Mouse (Mus musculus) intestine, embryonic 15.5 days (tissue): Measurements from ENCODE around the gene Crat. TPM values are rescaled to one million over a fixed set of nuclear protein-coding genes. Genes with fewer than 3 reads are reported as not detected.

Experiments
- ATAC-seq: fragments of 200-750 bp; cut with Nextera tagmentation; 2 replicates; pipeline ENCODE4 v1.8.0; 2017; ENCODE audit warnings: moderate TSS enrichment, moderate library complexity
- H3K27ac ChIP-seq: fragments of 300-500 bp; sonication (generic); 2 replicates; pipeline ENCODE4 v1.5.1; 2015; ENCODE audit warnings: mild to moderate bottlenecking, inconsistent platforms
- H3K27me3 ChIP-seq: fragments of 300-500 bp; sonication (generic); replicated peaks from 2 replicates; pipeline ENCODE4 v1.6.1; 2015; ENCODE audit warnings: inconsistent platforms
- H3K36me3 ChIP-seq: fragments of 300-500 bp; sonication (generic); 2 replicates; pipeline ENCODE4 v1.6.1; 2015; ENCODE audit warnings: inconsistent platforms
- H3K4me1 ChIP-seq: fragments of 300-500 bp; sonication (generic); replicated peaks from 2 replicates; pipeline ENCODE4 v1.6.1; 2015; ENCODE audit warnings: inconsistent platforms
- H3K4me2 ChIP-seq: fragments of 300-500 bp; sonication (generic); replicated peaks from 2 replicates; pipeline ENCODE4 v1.6.1; 2015; ENCODE audit warnings: mild to moderate bottlenecking, inconsistent platforms
- H3K4me3 ChIP-seq: fragments of 300-500 bp; sonication (generic); replicated peaks from 2 replicates; pipeline ENCODE4 v1.5.1; 2015; ENCODE audit warnings: inconsistent platforms
- H3K9ac ChIP-seq: fragments of 300-500 bp; sonication (generic); 2 replicates; pipeline ENCODE4 v1.6.1; 2015; ENCODE audit warnings: inconsistent platforms
- H3K9me3 ChIP-seq: fragments of 300-500 bp; sonication (generic); 2 replicates; pipeline ENCODE4 v1.6.1; 2016; ENCODE audit warnings: inconsistent platforms
- WGBS: fragments of 180-500 bp; shearing (Covaris S2); methylation state at CpG from one replicate; pipeline ENCODE4 v1.1.7; 2015; 5-methylcytosine and 5-hydroxymethylcytosine counted together
- polyA plus RNA-seq: library from polyadenylated mRNA; unstranded; fragments of >200 nt; fragmentation: Nextera tagmentation; extraction: Ambion mirVana; gene quantifications from 2 replicates; pipeline ENCODE4 v1.2.1, GENCODE M21; 2015

Crat gene
- polyA plus RNA-seq, 1 experiment from 2014 or later = 19.6 TPM

DNA sequence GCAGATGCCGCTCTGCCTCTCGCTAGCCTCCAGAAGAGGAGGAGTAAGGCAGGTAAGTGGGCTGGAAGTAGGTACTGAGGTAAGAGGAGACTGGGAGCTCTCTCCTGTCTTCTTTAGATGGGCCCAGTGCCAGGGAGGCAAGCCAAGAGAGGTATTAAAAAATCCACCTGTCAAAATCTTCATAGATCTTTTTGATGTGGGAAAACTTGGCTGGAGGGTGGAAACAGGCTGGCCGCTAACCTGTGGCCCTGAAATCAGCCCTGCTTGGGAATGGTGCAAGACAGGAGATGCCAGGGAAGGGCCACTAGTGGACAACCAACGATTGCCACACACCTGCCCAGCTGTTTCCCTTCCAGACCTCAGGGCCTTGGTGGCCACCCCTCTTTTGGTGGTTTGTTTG, 1.5 kb downstream of the Crat start:
- WGBS = 87% methylated on average over 4 of the region's 4 CpGs
- ATAC-seq = no peak
- Histone ChIP-seq H3K4me1 (peaks cover 25% of the 10 kb centered on the region), H3K36me3 (no peaks in the 10 kb centered on the region), H3K27me3 (no peaks in the 10 kb centered on the region), H3K4me3 (no peak overlapping the region), H3K9ac (no peak overlapping the region), H3K4me2 (no peak overlapping the region), H3K9me3 (no peaks in the 10 kb centered on the region), H3K27ac (no peak overlapping the region)

GRCm38 (mm10) chr2:30413038-30413973, 2.3 kb downstream of the Crat start:
- H3K9ac ChIP-seq = no peak overlapping the region
- no peaks in the 10 kb centered on the region for H3K36me3 ChIP-seq
- no peak overlapping the region for H3K27ac ChIP-seq
- no peak for ATAC-seq
- WGBS = 78% methylated on average over 16 of the region's 16 CpGs
- no peaks in the 10 kb centered on the region for H3K27me3 ChIP-seq
- no peaks in the 10 kb centered on the region for H3K9me3 ChIP-seq
- H3K4me2 ChIP-seq = no peak overlapping the region
- peaks cover 17% of the 10 kb centered on the region for H3K4me1 ChIP-seq
- H3K4me3 ChIP-seq = no peak overlapping the region

DNA sequence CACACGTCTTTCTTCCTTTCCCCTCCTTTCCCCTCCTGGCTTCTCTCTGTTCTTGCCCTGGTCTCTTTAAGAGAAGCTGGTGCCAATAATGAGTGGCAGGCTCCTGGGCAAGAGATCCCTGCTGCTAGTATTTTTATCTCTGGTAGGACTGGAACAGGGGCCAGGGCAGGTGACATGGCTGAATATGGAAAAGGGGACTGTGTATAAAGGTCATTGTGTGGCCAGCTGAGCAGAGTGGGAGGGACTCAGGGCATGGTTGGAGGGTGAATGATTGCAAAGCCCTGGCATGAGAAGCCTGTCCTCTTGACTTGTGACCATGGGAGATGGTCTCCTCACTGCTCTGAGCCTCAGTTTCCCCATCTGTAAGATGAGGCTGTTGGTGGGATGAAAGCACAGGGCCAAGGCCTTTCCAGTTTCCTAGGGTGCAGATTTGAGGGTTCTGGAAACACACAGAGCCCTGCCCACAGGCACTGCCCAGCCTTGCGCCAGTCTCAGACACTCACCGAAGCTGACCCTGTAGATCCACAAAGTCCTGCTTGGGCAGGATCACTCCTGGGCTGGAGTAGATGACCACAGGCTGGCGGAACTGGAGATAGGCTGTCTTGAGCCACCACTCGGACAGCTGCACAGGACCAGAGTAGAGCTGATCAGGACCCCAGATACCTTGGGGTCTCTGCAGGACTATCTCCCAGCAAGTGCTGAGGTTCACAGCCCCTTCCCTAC, 6.0 kb downstream of the Crat start:
- ATAC-seq = no peak
- WGBS = 91% methylated on average over 5 of the region's 5 CpGs
- Histone ChIP-seq H3K4me3 (no peak overlapping the region), H3K9me3 (no peaks in the 10 kb centered on the region), H3K4me1 (0 out of 2 replicates have a peak, but pooled peaks cover 3% of the 10 kb centered on the region), H3K36me3 (0 out of 2 replicates have a peak, but pooled peaks cover 3% of the 10 kb centered on the region), H3K9ac (no peak overlapping the region), H3K27ac (no peak overlapping the region), H3K27me3 (no peaks in the 10 kb centered on the region), H3K4me2 (no peak overlapping the region)

DNA sequence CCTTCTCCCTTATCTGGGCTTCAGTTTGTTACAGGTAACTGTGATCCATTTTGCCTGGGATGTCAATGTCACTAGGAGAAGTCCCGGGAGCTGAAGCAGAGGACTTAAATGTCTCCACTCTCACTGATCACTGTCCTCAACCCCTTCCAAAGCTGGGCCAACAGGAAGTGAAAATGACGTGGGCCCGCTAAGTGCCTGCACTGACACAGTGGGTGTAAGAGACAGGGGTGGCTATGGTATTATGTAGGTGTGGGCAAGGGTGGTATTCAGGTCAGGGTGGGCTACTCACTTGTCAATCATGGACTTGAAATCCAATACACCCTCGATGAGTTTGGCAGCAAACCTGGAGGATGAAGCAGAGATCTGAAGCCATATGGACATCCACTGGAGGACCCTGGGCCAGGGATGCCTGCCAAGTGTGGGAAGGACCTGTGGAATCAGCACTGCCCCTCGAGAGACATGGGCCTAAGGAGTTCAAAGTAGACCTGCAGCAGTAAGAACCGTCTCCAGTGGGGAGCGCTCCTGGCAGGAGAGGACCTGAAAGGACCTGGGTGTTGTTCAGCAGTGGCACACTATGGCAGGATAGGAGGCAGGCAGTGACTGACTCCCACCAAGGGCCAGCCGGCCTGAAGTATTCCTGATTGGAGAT, 7.0 kb downstream of the Crat start:
- no peaks in the 10 kb centered on the region for H3K9me3 ChIP-seq
- WGBS = 81% methylated on average over 8 of the region's 8 CpGs
- 0 out of 2 replicates have a peak, but pooled peaks have one; percentile 31 for ATAC-seq
- H3K27ac ChIP-seq = no peak overlapping the region
- H3K27me3 ChIP-seq = no peaks in the 10 kb centered on the region
- no peak overlapping the region for H3K4me3 ChIP-seq
- H3K36me3 ChIP-seq = 0 out of 2 replicates have a peak, but pooled peaks cover 3% of the 10 kb centered on the region
- H3K9ac ChIP-seq = no peak overlapping the region
- no peaks in the 10 kb centered on the region for H3K4me1 ChIP-seq
- no peak overlapping the region for H3K4me2 ChIP-seq

- Histone ChIP-seq H3K27me3 (no peaks in the 10 kb centered on the region), H3K36me3 (0 out of 2 replicates have a peak, but pooled peaks cover 3% of the 10 kb centered on the region), H3K4me1 (no peaks in the 10 kb centered on the region), H3K27ac (peak overlapping the region; percentile 36), H3K4me2 (no peak overlapping the region), H3K4me3 (no peak overlapping the region), H3K9ac (no peak overlapping the region), H3K9me3 (no peaks in the 10 kb centered on the region)
- no peak for ATAC-seq
- WGBS = 90% methylated on average over 10 of the region's 10 CpGs
Measured at GRCm38 (mm10) chr2:30407778-30408177, 7.8 kb downstream of the Crat start.

- Histone ChIP-seq H3K4me1 (no peaks in the 10 kb centered on the region), H3K27ac (no peak overlapping the region), H3K4me2 (no peak overlapping the region), H3K4me3 (no peak overlapping the region), H3K27me3 (no peaks in the 10 kb centered on the region), H3K36me3 (0 out of 2 replicates have a peak, but pooled peaks cover 3% of the 10 kb centered on the region), H3K9ac (no peak overlapping the region), H3K9me3 (no peaks in the 10 kb centered on the region)
- WGBS = 80% methylated on average over 2 of the region's 2 CpGs
- ATAC-seq = no peak
Measured at GRCm38 (mm10) chr2:30407221-30407620, 8.4 kb downstream of the Crat start.

DNA sequence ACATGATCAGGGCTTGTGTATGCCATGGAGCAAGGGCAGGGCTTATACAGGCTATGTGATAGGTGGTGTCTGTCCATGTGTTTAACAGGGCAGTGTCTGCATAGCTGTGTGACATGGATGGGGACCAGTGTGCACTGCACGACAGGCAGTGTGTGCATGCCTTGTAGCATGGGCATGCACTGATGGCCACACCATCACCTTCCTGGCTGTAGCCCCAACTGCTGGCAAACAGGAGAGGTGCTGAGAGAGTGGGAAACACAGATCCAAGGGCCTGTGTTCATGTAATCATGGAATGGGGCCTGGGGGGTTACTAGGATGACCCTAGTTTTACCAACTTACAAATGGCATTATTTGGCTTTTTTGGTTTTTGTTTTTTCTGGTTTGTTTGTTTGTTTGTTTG, 11.7 kb downstream of the Crat start:
- H3K27ac ChIP-seq = no peak overlapping the region
- no peak overlapping the region for H3K4me2 ChIP-seq
- no peaks in the 10 kb centered on the region for H3K9me3 ChIP-seq
- 81% methylated on average over 1 of the region's 1 CpGs for WGBS
- H3K4me1 ChIP-seq = no peaks in the 10 kb centered on the region
- peaks cover 16% of the 10 kb centered on the region; the same call in 1 of the 2 replicates for H3K36me3 ChIP-seq
- H3K9ac ChIP-seq = no peak overlapping the region
- no peaks in the 10 kb centered on the region for H3K27me3 ChIP-seq
- ATAC-seq = no peak
- H3K4me3 ChIP-seq = no peak overlapping the region

GRCm38 (mm10) chr2:30402843-30403242, 12.8 kb downstream of the Crat start:
- no peak overlapping the region for H3K9ac ChIP-seq
- H3K27me3 ChIP-seq = no peaks in the 10 kb centered on the region
- no peak overlapping the region for H3K27ac ChIP-seq
- no peak overlapping the region for H3K4me2 ChIP-seq
- peaks cover 24% of the 10 kb centered on the region; the same call in 1 of the 2 replicates for H3K36me3 ChIP-seq
- no peaks in the 10 kb centered on the region for H3K9me3 ChIP-seq
- H3K4me1 ChIP-seq = no peaks in the 10 kb centered on the region
- H3K4me3 ChIP-seq = no peak overlapping the region
- no peak for ATAC-seq
- WGBS = 47% methylated on average over 2 of the region's 2 CpGs

DNA sequence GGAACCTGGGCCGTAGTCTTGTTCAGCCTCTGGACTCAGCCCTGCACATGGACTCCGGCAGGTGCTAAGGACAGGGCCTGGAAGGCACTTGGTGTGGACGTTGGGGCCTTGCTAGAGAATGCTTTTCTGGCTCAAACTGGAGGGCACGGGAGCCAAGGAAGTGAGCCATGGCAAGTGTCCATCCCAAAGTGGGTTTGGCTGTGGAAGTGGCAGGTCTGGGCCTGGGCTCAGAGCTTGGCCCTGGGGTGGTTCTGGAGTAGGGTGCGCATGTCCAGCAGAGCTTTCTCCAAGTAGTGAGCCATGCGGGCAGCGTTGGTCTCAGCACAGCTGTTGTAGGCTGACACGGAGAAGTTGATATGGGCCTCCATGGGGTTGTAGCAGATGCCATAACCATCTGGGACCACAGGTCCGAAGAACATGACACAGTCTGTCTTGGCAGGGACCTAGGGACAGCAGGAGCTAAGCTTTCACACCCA, 13.2 kb downstream of the Crat start:
- no peak overlapping the region for H3K4me3 ChIP-seq
- no peaks in the 10 kb centered on the region for H3K27me3 ChIP-seq
- H3K9ac ChIP-seq = no peak overlapping the region
- no peaks in the 10 kb centered on the region for H3K9me3 ChIP-seq
- H3K4me1 ChIP-seq = no peaks in the 10 kb centered on the region
- H3K4me2 ChIP-seq = no peak overlapping the region
- ATAC-seq = no peak
- H3K36me3 ChIP-seq = peaks cover 28% of the 10 kb centered on the region; the same call in 1 of the 2 replicates
- no peak overlapping the region for H3K27ac ChIP-seq
- WGBS = 90% methylated on average over 9 of the region's 9 CpGs

- no peak for ATAC-seq
- Histone ChIP-seq H3K27me3 (no peaks in the 10 kb centered on the region), H3K9me3 (no peaks in the 10 kb centered on the region), H3K27ac (no peak overlapping the region), H3K4me2 (no peak overlapping the region), H3K36me3 (peaks cover 31% of the 10 kb centered on the region), H3K9ac (no peak overlapping the region), H3K4me1 (no peaks in the 10 kb centered on the region), H3K4me3 (no peak overlapping the region)
- 63% methylated on average over 1 of the region's 1 CpGs for WGBS
Measured at GRCm38 (mm10) chr2:30401581-30401980, 14.0 kb downstream of the Crat start.

GRCm38 (mm10) chr2:30399191-30400171, 16.1 kb downstream of the Crat start:
- Histone ChIP-seq H3K9ac (no peak overlapping the region), H3K27ac (no peak overlapping the region), H3K9me3 (no peaks in the 10 kb centered on the region), H3K4me2 (no peak overlapping the region), H3K36me3 (peaks cover 29% of the 10 kb centered on the region), H3K4me1 (peaks cover 6% of the 10 kb centered on the region; the same call in 1 of the 2 replicates), H3K27me3 (no peaks in the 10 kb centered on the region), H3K4me3 (no peak overlapping the region)
- WGBS = 62% methylated on average over 20 of the region's 20 CpGs
- no peak for ATAC-seq
